Mouse (Mus musculus) kidney, embryonic 15.5 days (tissue): ENCODE data around the gene Rspry1. TPM values are rescaled to one million over a fixed set of nuclear protein-coding genes. Genes with fewer than 3 reads are reported as not detected.

Source experiments
- ATAC-seq: fragments of 200-750 bp; cut with Nextera tagmentation; replicated peaks from 2 replicates; pipeline ENCODE4 v1.8.0; 2017; ENCODE audit warnings: moderate TSS enrichment; ENCODE audit not compliant: low FRiP score
- H3K27ac ChIP-seq: fragments of 300-500 bp; sonication (generic); 2 replicates; pipeline ENCODE4 v1.5.1; 2015; ENCODE audit warnings: mild to moderate bottlenecking, inconsistent platforms
- H3K27me3 ChIP-seq: fragments of 300-500 bp; sonication (generic); 2 replicates; pipeline ENCODE4 v1.6.1; 2015; ENCODE audit warnings: inconsistent platforms
- H3K36me3 ChIP-seq: fragments of 300-500 bp; sonication (generic); 2 replicates; pipeline ENCODE4 v1.6.1; 2015; ENCODE audit warnings: inconsistent platforms
- H3K4me1 ChIP-seq: fragments of 300-500 bp; sonication (generic); 2 replicates; pipeline ENCODE4 v1.6.1; 2015; ENCODE audit warnings: inconsistent platforms
- H3K4me2 ChIP-seq: fragments of 300-500 bp; sonication (generic); 2 replicates; pipeline ENCODE4 v1.6.1; 2015; ENCODE audit warnings: moderate library complexity, mild to moderate bottlenecking, inconsistent platforms
- H3K4me3 ChIP-seq: fragments of 300-500 bp; sonication (generic); replicated peaks from 2 replicates; pipeline ENCODE4 v1.5.1; 2015; ENCODE audit warnings: mild to moderate bottlenecking, inconsistent platforms
- H3K9ac ChIP-seq: fragments of 300-500 bp; sonication (generic); 2 replicates; pipeline ENCODE4 v1.6.1; 2015; ENCODE audit warnings: mild to moderate bottlenecking, inconsistent platforms
- H3K9me3 ChIP-seq: fragments of 300-500 bp; sonication (generic); replicated peaks from 2 replicates; pipeline ENCODE4 v1.6.1; 2016; ENCODE audit warnings: inconsistent platforms
- WGBS: fragments of 180-500 bp; shearing (Covaris S2); methylation state at CpG from one replicate; pipeline ENCODE4 v1.1.7; 2015; ENCODE audit warnings: mixed read lengths; 5-methylcytosine and 5-hydroxymethylcytosine counted together
- polyA plus RNA-seq: library from polyadenylated mRNA; unstranded; fragments of >200 nt; fragmentation: Nextera tagmentation; extraction: Ambion mirVana; gene quantifications from 2 replicates; pipeline ENCODE4 v1.2.1, GENCODE M21; 2015

Rspry1 gene
- polyA plus RNA-seq, 1 experiment from 2014 or later: 39.8 TPM

GRCm38 (mm10) chr8:94574159-94574907 is 27.4 kb upstream of the Rspry1 start:
- peaks cover 73% of the 10 kb centered on the region for H3K36me3 ChIP-seq
- H3K27ac ChIP-seq: no peak overlapping the region
- WGBS: 91% methylated on average over 16 of the region's 16 CpGs
- H3K9me3 ChIP-seq: no peaks in the 10 kb centered on the region
- H3K9ac ChIP-seq: no peak overlapping the region
- H3K27me3 ChIP-seq: no peaks in the 10 kb centered on the region
- no peak for ATAC-seq
- no peak overlapping the region for H3K4me3 ChIP-seq
- no peak overlapping the region for H3K4me2 ChIP-seq
- 0 out of 2 replicates have a peak, but pooled peaks cover 4% of the 10 kb centered on the region for H3K4me1 ChIP-seq

GRCm38 (mm10) chr8:94575148-94575547 is 26.6 kb upstream of the Rspry1 start:
- 0 out of 2 replicates have a peak, but pooled peaks cover 4% of the 10 kb centered on the region for H3K4me1 ChIP-seq
- ATAC-seq: no peak
- H3K9me3 ChIP-seq: no peaks in the 10 kb centered on the region
- H3K9ac ChIP-seq: no peak overlapping the region
- no peaks in the 10 kb centered on the region for H3K27me3 ChIP-seq
- no peak overlapping the region for H3K27ac ChIP-seq
- H3K4me3 ChIP-seq: no peak overlapping the region
- H3K36me3 ChIP-seq: peaks cover 79% of the 10 kb centered on the region
- 91% methylated on average over 4 of the region's 4 CpGs for WGBS
- H3K4me2 ChIP-seq: no peak overlapping the region

GRCm38 (mm10) chr8:94581820-94582483 is 19.8 kb upstream of the Rspry1 start:
- Histone ChIP-seq H3K9me3 (no peaks in the 10 kb centered on the region), H3K4me1 (no peaks in the 10 kb centered on the region), H3K36me3 (peaks cover 95% of the 10 kb centered on the region), H3K4me2 (no peak overlapping the region), H3K9ac (no peak overlapping the region), H3K27ac (no peak overlapping the region), H3K27me3 (no peaks in the 10 kb centered on the region), H3K4me3 (no peak overlapping the region)
- ATAC-seq: no peak
- WGBS: 93% methylated on average over 7 of the region's 7 CpGs

GRCm38 (mm10) chr8:94582569-94582968 is 19.2 kb upstream of the Rspry1 start:
- Histone ChIP-seq H3K27ac (no peak overlapping the region), H3K4me1 (no peaks in the 10 kb centered on the region), H3K27me3 (no peaks in the 10 kb centered on the region), H3K36me3 (peaks cover 95% of the 10 kb centered on the region), H3K9me3 (no peaks in the 10 kb centered on the region), H3K4me3 (no peak overlapping the region), H3K9ac (no peak overlapping the region), H3K4me2 (no peak overlapping the region)
- no peak for ATAC-seq
- WGBS: 85% methylated on average over 6 of the region's 6 CpGs

- no peak overlapping the region for H3K9ac ChIP-seq
- H3K4me3 ChIP-seq: no peak overlapping the region
- H3K27ac ChIP-seq: no peak overlapping the region
- no peaks in the 10 kb centered on the region for H3K9me3 ChIP-seq
- ATAC-seq: no peak
- H3K4me2 ChIP-seq: no peak overlapping the region
- peaks cover 95% of the 10 kb centered on the region for H3K36me3 ChIP-seq
- H3K27me3 ChIP-seq: no peaks in the 10 kb centered on the region
- WGBS: 58% methylated on average over 4 of the region's 4 CpGs
- H3K4me1 ChIP-seq: no peaks in the 10 kb centered on the region
These were observed 17.4 kb upstream of the Rspry1 start for GRCm38 (mm10) chr8:94584238-94584817.

- peak overlapping the region; percentile 14; the same call in 1 of the 2 replicates for H3K27ac ChIP-seq
- peaks cover 39% of the 10 kb centered on the region for H3K36me3 ChIP-seq
- H3K4me3 ChIP-seq: no peak overlapping the region
- H3K9me3 ChIP-seq: no peaks in the 10 kb centered on the region
- no peak overlapping the region for H3K4me2 ChIP-seq
- ATAC-seq: peak; percentile 56; the same call in 1 of the 2 replicates
- H3K27me3 ChIP-seq: no peaks in the 10 kb centered on the region
- H3K9ac ChIP-seq: no peak overlapping the region
- WGBS: 36% methylated on average over 4 of the region's 4 CpGs
- H3K4me1 ChIP-seq: peaks cover 16% of the 10 kb centered on the region
These were observed 10.0 kb upstream of the Rspry1 start for GRCm38 (mm10) chr8:94591691-94592090.

GRCm38 (mm10) chr8:94594211-94594610 is 7.5 kb upstream of the Rspry1 start:
- Histone ChIP-seq H3K4me2 (no peak overlapping the region), H3K9ac (no peak overlapping the region), H3K27ac (no peak overlapping the region), H3K36me3 (peaks cover 14% of the 10 kb centered on the region), H3K27me3 (no peaks in the 10 kb centered on the region), H3K4me3 (no peak overlapping the region), H3K9me3 (no peaks in the 10 kb centered on the region), H3K4me1 (peaks cover 16% of the 10 kb centered on the region)
- 24% methylated on average over 1 of the region's 1 CpGs for WGBS
- ATAC-seq: no peak

GRCm38 (mm10) chr8:94600478-94600877 is 1.3 kb upstream of the Rspry1 start:
- no peak for ATAC-seq
- H3K27me3 ChIP-seq: no peaks in the 10 kb centered on the region
- H3K9me3 ChIP-seq: no peaks in the 10 kb centered on the region
- 0 out of 2 replicates have a peak, but pooled peaks cover 5% of the 10 kb centered on the region for H3K36me3 ChIP-seq
- WGBS: 10% methylated on average over 5 of the region's 5 CpGs
- peaks cover 21% of the 10 kb centered on the region for H3K4me1 ChIP-seq
- H3K9ac ChIP-seq: peak overlapping the region; percentile 92
- peak overlapping the region; percentile 94; the same call in 1 of the 2 replicates for H3K27ac ChIP-seq
- peak overlapping the region; percentile 78 for H3K4me2 ChIP-seq
- peak overlapping the region; percentile 80 for H3K4me3 ChIP-seq

GRCm38 (mm10) chr8:94601034-94601606 is 617 bp upstream of the Rspry1 start:
- ATAC-seq: peak; percentile 49
- peak overlapping the region; percentile 80 for H3K4me3 ChIP-seq

GRCm38 (mm10) chr8:94602471-94603131 is 864 bp downstream of the Rspry1 start:
- H3K27me3 ChIP-seq: no peaks in the 10 kb centered on the region
- H3K9me3 ChIP-seq: no peaks in the 10 kb centered on the region
- H3K4me3 ChIP-seq: peak overlapping the region; percentile 80
- WGBS: 0% methylated on average over 31 of the region's 31 CpGs
- peak overlapping the region; percentile 85 for H3K27ac ChIP-seq
- H3K4me1 ChIP-seq: peaks cover 21% of the 10 kb centered on the region
- peak overlapping the region; percentile 92 for H3K9ac ChIP-seq
- peak overlapping the region; percentile 70 for H3K4me2 ChIP-seq
- no peaks in the 10 kb centered on the region for H3K36me3 ChIP-seq
- ATAC-seq: peak; percentile 1; the same call in 1 of the 2 replicates

More at GRCm38 (mm10) chr8:94601034-94601606, 617 bp upstream of the Rspry1 start:
- H3K4me2 ChIP-seq: peak overlapping the region; percentile 78
- no peaks in the 10 kb centered on the region for H3K36me3 ChIP-seq
- H3K9ac ChIP-seq: peak overlapping the region; percentile 92
- under 1% methylated on average over 51 of the region's 51 CpGs for WGBS
- no peaks in the 10 kb centered on the region for H3K9me3 ChIP-seq
- peak overlapping the region; percentile 94 for H3K27ac ChIP-seq
- peaks cover 21% of the 10 kb centered on the region for H3K4me1 ChIP-seq
- H3K27me3 ChIP-seq: no peaks in the 10 kb centered on the region

GRCm38 (mm10) chr8:94604030-94604429 is 2.3 kb downstream of the Rspry1 start:
- no peaks in the 10 kb centered on the region for H3K36me3 ChIP-seq
- no peaks in the 10 kb centered on the region for H3K27me3 ChIP-seq
- no peak overlapping the region for H3K27ac ChIP-seq
- H3K9ac ChIP-seq: no peak overlapping the region
- H3K4me1 ChIP-seq: peaks cover 21% of the 10 kb centered on the region
- H3K9me3 ChIP-seq: no peaks in the 10 kb centered on the region
- WGBS: 86% methylated on average over 2 of the region's 2 CpGs
- no peak overlapping the region for H3K4me2 ChIP-seq
- H3K4me3 ChIP-seq: no peak overlapping the region
- no peak for ATAC-seq
